Mouse (Mus musculus) cerebellum, adult 2 months (tissue): ENCODE measurements around the gene Nktr.

Experiments used
- CTCF ChIP-seq: fragments of 200-500 bp; IDR thresholded peaks from 2 replicates; pipeline ENCODE4 v1.5.1; 2011; ENCODE audit warnings: low read depth, mild to moderate bottlenecking, control low read depth, low read length, moderate library complexity, borderline replicate concordance; ENCODE audit not compliant: insufficient read depth
- POLR2A ChIP-seq: fragments of 200-500 bp; IDR thresholded peaks from 2 replicates; pipeline ENCODE4 v1.6.1; 2011; ENCODE audit warnings: low read length, control low read depth, borderline replicate concordance; ENCODE audit not compliant: insufficient read depth

- no peak for TF ChIP-seq POLR2A
- TF ChIP-seq CTCF: no peak; the same call in 1 of the 2 replicates
Measured at GRCm38 (mm10) chr9:121669348-121669791, 49.6 kb upstream of the Nktr start.
